In genomic region chr4:147866793-147867192, GRCm38 (mm10) we compare ENCODE assay signal across 7 mouse cellular contexts. TPM values are rescaled to one million over a fixed set of nuclear protein-coding genes. Genes with fewer than 3 reads are reported as not detected.
DNase-seq lines count a peak whose midpoint lies in the region; ATAC-seq and TF ChIP-seq lines count a peak whose summit lies in the region.
"Not testable (repeated sequence)": the region's sequence is repeated elsewhere in the genome, so short reads cannot be mapped to it uniquely, and the experiment has no call there.

No protein-coding gene starts in this region.

- H3K4me1 ChIP-seq in heart, embryonic 13.5 days = peaks cover 27% of the 10 kb centered on the region
- peaks cover 14% of the 10 kb centered on the region for H3K4me1 ChIP-seq in intestine, embryonic 15.5 days (replicated peaks)
- peaks cover 23% of the 10 kb centered on the region for H3K4me1 ChIP-seq in limb, embryonic 13.5 days
- peaks cover 14 to 26% of the 10 kb centered on the region in 2 experiments for H3K4me1 ChIP-seq in liver, embryonic 14.5 days (replicated peaks; ENCODE audit: control insufficient read depth in 2 of 2, insufficient read depth in 2 of 2, low read length in 1 of 2)
- H3K4me1 ChIP-seq in lung, postnatal 0 days (ENCODE audit: insufficient read depth, low read depth, low read length) = not testable (repeated sequence)
- H3K4me1 ChIP-seq in neural tube, embryonic 13.5 days (replicated peaks) = peaks cover 26% of the 10 kb centered on the region

- H3K4me2 ChIP-seq in heart, embryonic 13.5 days = peak overlapping the region; percentile 75
- peak overlapping the region; percentile 75; the same call in 1 of the 2 replicates for H3K4me2 ChIP-seq in intestine, embryonic 15.5 days (replicated peaks)
- peak overlapping the region; percentile 66 for H3K4me2 ChIP-seq in limb, embryonic 13.5 days (replicated peaks)
- peak overlapping the region; percentile 93 for H3K4me2 ChIP-seq in liver, embryonic 14.5 days (ENCODE audit: low read depth)
- H3K4me2 ChIP-seq in lung, postnatal 0 days (replicated peaks; ENCODE audit: low read depth, low read length) = not testable (repeated sequence)
- peak overlapping the region; percentile 71; the same call in 1 of the 2 replicates for H3K4me2 ChIP-seq in neural tube, embryonic 13.5 days

- H3K4me3 ChIP-seq in heart, embryonic 13.5 days; liver, embryonic 14.5 days (ENCODE audit: insufficient read depth in 1 of 2, low read depth in 2 of 2, low read length in 2 of 2); lung, postnatal 0 days (ENCODE audit: low read depth, low read length); neural tube, embryonic 13.5 days: not testable (repeated sequence)
- H3K4me3 ChIP-seq in intestine, embryonic 15.5 days (replicated peaks) = peak overlapping the region; percentile 89; the same call in 1 of the 2 replicates
- H3K4me3 ChIP-seq in limb, embryonic 13.5 days = peak overlapping the region; percentile 63; the same call in 1 of the 2 replicates

- H3K9ac ChIP-seq in heart, embryonic 13.5 days = peak overlapping the region; percentile 89; the same call in 1 of the 2 replicates
- H3K9ac ChIP-seq in intestine, embryonic 15.5 days; limb, embryonic 13.5 days; liver, embryonic 14.5 days (replicated peaks); lung, postnatal 0 days (replicated peaks; ENCODE audit: low read depth); neural tube, embryonic 13.5 days: not testable (repeated sequence)

- H3K27me3 ChIP-seq in heart, embryonic 13.5 days (replicated peaks); intestine, embryonic 15.5 days (replicated peaks); limb, embryonic 13.5 days; liver, embryonic 14.5 days (ENCODE audit: control insufficient read depth, insufficient read depth, low read length); lung, postnatal 0 days (replicated peaks; ENCODE audit: insufficient read depth, low read length); neural tube, embryonic 13.5 days: not testable (repeated sequence)

- peak; percentile 8 for DNase-seq in embryo, embryonic 10.5 days (ENCODE audit: low spot score)
- DNase-seq in liver, embryonic 14.5 days (ENCODE audit: low read depth in 3 of 3, low spot score in 3 of 3) = not testable (repeated sequence)
- peak; percentile 46 for DNase-seq in lung, postnatal 0 days (ENCODE audit: low spot score)

- ATAC-seq in heart, embryonic 13.5 days (ENCODE audit: extremely low read depth, insufficient number of reproducible peaks, low FRiP score, low TSS enrichment); intestine, embryonic 15.5 days; limb, embryonic 13.5 days (ENCODE audit: low FRiP score, low read depth); liver, embryonic 14.5 days (ENCODE audit: insufficient read depth); lung, postnatal 0 days; neural tube, embryonic 13.5 days (ENCODE audit: low read depth): not testable (repeated sequence)

- TF ChIP-seq EP300 in liver, embryonic 14.5 days (IDR thresholded peaks at IDR 0.05; ENCODE audit: low read depth); lung, postnatal 0 days (IDR thresholded peaks at IDR 0.05): not testable (repeated sequence)

- not testable (repeated sequence) for H3K9me3 ChIP-seq in heart, embryonic 13.5 days; intestine, embryonic 15.5 days; limb, embryonic 13.5 days; liver, embryonic 14.5 days (ENCODE audit: control insufficient read depth, low read length); lung, postnatal 0 days (ENCODE audit: low read length); neural tube, embryonic 13.5 days

- H3K36me3 ChIP-seq in heart, embryonic 13.5 days = peaks cover 55% of the 10 kb centered on the region
- H3K36me3 ChIP-seq in intestine, embryonic 15.5 days = peaks cover 26% of the 10 kb centered on the region
- peaks cover 46% of the 10 kb centered on the region for H3K36me3 ChIP-seq in limb, embryonic 13.5 days
- H3K36me3 ChIP-seq in liver, embryonic 14.5 days (replicated peaks; ENCODE audit: control insufficient read depth, insufficient read depth, low read depth); lung, postnatal 0 days (ENCODE audit: insufficient read depth, low read length): not testable (repeated sequence)
- H3K36me3 ChIP-seq in neural tube, embryonic 13.5 days = peaks cover 50% of the 10 kb centered on the region

- TF ChIP-seq CTCF in liver, embryonic 14.5 days (IDR thresholded peaks at IDR 0.05; ENCODE audit: low read depth); lung, postnatal 0 days (IDR thresholded peaks at IDR 0.05): not testable (repeated sequence)

- H3K27ac ChIP-seq in heart, embryonic 13.5 days (replicated peaks); intestine, embryonic 15.5 days; limb, embryonic 13.5 days; liver, embryonic 14.5 days; lung, postnatal 0 days (ENCODE audit: low read length); neural tube, embryonic 13.5 days (replicated peaks): not testable (repeated sequence)

- 38% methylated on average over 3 of the region's 3 CpGs for WGBS in heart, embryonic 13.5 days
- WGBS in intestine, embryonic 15.5 days = 33% methylated on average over 3 of the region's 3 CpGs
- 38% methylated on average over 3 of the region's 3 CpGs for WGBS in limb, embryonic 13.5 days
- WGBS in liver, embryonic 14.5 days (ENCODE audit: insufficient replicate concordance) = 53% methylated on average over 3 of the region's 3 CpGs
- WGBS in lung, postnatal 0 days = 34% methylated on average over 3 of the region's 3 CpGs
- WGBS in neural tube, embryonic 13.5 days = 39% methylated on average over 3 of the region's 3 CpGs

RNA-seq across cellular contexts. Expression of gene Miip, which starts 1.8 kb away (rescaled TPM):
- polyA plus RNA-seq in heart, embryonic 13.5 days (2015; fragmentation: Nextera tagmentation; extraction: Ambion mirVana) = 27.2 and 27.6 TPM in 2 replicates
- polyA plus RNA-seq in intestine, embryonic 15.5 days (2015; fragmentation: Nextera tagmentation; extraction: Ambion mirVana) = 33.1 and 35.6 TPM in 2 replicates
- polyA plus RNA-seq in limb, embryonic 13.5 days (2015; fragmentation: Nextera tagmentation; extraction: Ambion mirVana) = 42.8 and 48.8 TPM in 2 replicates
- polyA plus RNA-seq in liver, embryonic 14.5 days (2012; rRNA removed) = 33.8 and 36.0 TPM in 2 replicates
- 18.5 and 21.8 TPM in 2 replicates for polyA plus RNA-seq in liver, embryonic 14.5 days (2014; fragmentation: Nextera tagmentation; extraction: Ambion mirVana)
- 28.5 and 28.6 TPM in 2 replicates for polyA plus RNA-seq in lung, postnatal 0 days (2015; fragmentation: Nextera tagmentation; extraction: Ambion mirVana)
- polyA plus RNA-seq in neural tube, embryonic 13.5 days (2015; fragmentation: Nextera tagmentation; extraction: Ambion mirVana) = 40.8 and 45.1 TPM in 2 replicates

RNA-seq across cellular contexts. Expression of gene Fv1, which starts 2.0 kb away (rescaled TPM):
- 7.5 and 8.0 TPM in 2 replicates for polyA plus RNA-seq in heart, embryonic 13.5 days (2015; fragmentation: Nextera tagmentation; extraction: Ambion mirVana)
- polyA plus RNA-seq in intestine, embryonic 15.5 days (2015; fragmentation: Nextera tagmentation; extraction: Ambion mirVana) = 9.6 and 9.8 TPM in 2 replicates
- polyA plus RNA-seq in limb, embryonic 13.5 days (2015; fragmentation: Nextera tagmentation; extraction: Ambion mirVana) = 11.3 and 13.0 TPM in 2 replicates
- 1.6 and 2.2 TPM in 2 replicates for polyA plus RNA-seq in liver, embryonic 14.5 days (2012; rRNA removed)
- 1.5 and 1.6 TPM in 2 replicates for polyA plus RNA-seq in liver, embryonic 14.5 days (2014; fragmentation: Nextera tagmentation; extraction: Ambion mirVana)
- 1.9 and 2.4 TPM in 2 replicates for polyA plus RNA-seq in lung, postnatal 0 days (2015; fragmentation: Nextera tagmentation; extraction: Ambion mirVana)
- polyA plus RNA-seq in neural tube, embryonic 13.5 days (2015; fragmentation: Nextera tagmentation; extraction: Ambion mirVana) = 12.0 and 14.3 TPM in 2 replicates

RNA-seq across cellular contexts. Expression of gene Zfp933, which starts 18.6 kb away (rescaled TPM):
- polyA plus RNA-seq in heart, embryonic 13.5 days (2015; fragmentation: Nextera tagmentation; extraction: Ambion mirVana) = 3.6 and 3.9 TPM in 2 replicates
- polyA plus RNA-seq in intestine, embryonic 15.5 days (2015; fragmentation: Nextera tagmentation; extraction: Ambion mirVana) = 4.6 and 4.7 TPM in 2 replicates
- 5.4 and 7.1 TPM in 2 replicates for polyA plus RNA-seq in limb, embryonic 13.5 days (2015; fragmentation: Nextera tagmentation; extraction: Ambion mirVana)
- polyA plus RNA-seq in liver, embryonic 14.5 days (2012; rRNA removed) = 0.73 and 1.0 TPM in 2 replicates
- polyA plus RNA-seq in liver, embryonic 14.5 days (2014; fragmentation: Nextera tagmentation; extraction: Ambion mirVana) = 1.2 and 1.8 TPM in 2 replicates
- 3.6 and 4.8 TPM in 2 replicates for polyA plus RNA-seq in lung, postnatal 0 days (2015; fragmentation: Nextera tagmentation; extraction: Ambion mirVana)
- 5.3 and 6.4 TPM in 2 replicates for polyA plus RNA-seq in neural tube, embryonic 13.5 days (2015; fragmentation: Nextera tagmentation; extraction: Ambion mirVana)

RNA-seq across cellular contexts. Expression of gene Mfn2, which starts 37.7 kb away (rescaled TPM):
- polyA plus RNA-seq in heart, embryonic 13.5 days (2015; fragmentation: Nextera tagmentation; extraction: Ambion mirVana) = 102 and 105 TPM in 2 replicates
- 42.4 and 42.5 TPM in 2 replicates for polyA plus RNA-seq in intestine, embryonic 15.5 days (2015; fragmentation: Nextera tagmentation; extraction: Ambion mirVana)
- polyA plus RNA-seq in limb, embryonic 13.5 days (2015; fragmentation: Nextera tagmentation; extraction: Ambion mirVana) = 33.7 and 37.8 TPM in 2 replicates
- polyA plus RNA-seq in liver, embryonic 14.5 days (2012; rRNA removed) = 7.5 and 8.6 TPM in 2 replicates
- polyA plus RNA-seq in liver, embryonic 14.5 days (2014; fragmentation: Nextera tagmentation; extraction: Ambion mirVana) = 9.2 and 11.1 TPM in 2 replicates
- 19.7 and 22.5 TPM in 2 replicates for polyA plus RNA-seq in lung, postnatal 0 days (2015; fragmentation: Nextera tagmentation; extraction: Ambion mirVana)
- 76.3 and 79.0 TPM in 2 replicates for polyA plus RNA-seq in neural tube, embryonic 13.5 days (2015; fragmentation: Nextera tagmentation; extraction: Ambion mirVana)

RNA-seq across cellular contexts. Expression of gene Zfp984, which starts 57.2 kb away (rescaled TPM):
- 8.5 and 9.1 TPM in 2 replicates for polyA plus RNA-seq in heart, embryonic 13.5 days (2015; fragmentation: Nextera tagmentation; extraction: Ambion mirVana)
- 10.8 and 11.9 TPM in 2 replicates for polyA plus RNA-seq in intestine, embryonic 15.5 days (2015; fragmentation: Nextera tagmentation; extraction: Ambion mirVana)
- 6.1 and 7.1 TPM in 2 replicates for polyA plus RNA-seq in limb, embryonic 13.5 days (2015; fragmentation: Nextera tagmentation; extraction: Ambion mirVana)
- polyA plus RNA-seq in liver, embryonic 14.5 days (2012; rRNA removed) = 1.8 and 3.1 TPM in 2 replicates
- 7.1 and 7.8 TPM in 2 replicates for polyA plus RNA-seq in liver, embryonic 14.5 days (2014; fragmentation: Nextera tagmentation; extraction: Ambion mirVana)
- polyA plus RNA-seq in lung, postnatal 0 days (2015; fragmentation: Nextera tagmentation; extraction: Ambion mirVana) = 6.8 and 8.0 TPM in 2 replicates
- polyA plus RNA-seq in neural tube, embryonic 13.5 days (2015; fragmentation: Nextera tagmentation; extraction: Ambion mirVana) = 3.7 and 5.0 TPM in 2 replicates
